Mouse (Mus musculus) heart, adult 8-10 months (tissue): ENCODE results near the gene Lyg2. TPM values are rescaled to one million over a fixed set of nuclear protein-coding genes. Genes with fewer than 3 reads are reported as not detected.

ENCODE experiments used
- DNase-seq: peaks from one replicate; pipeline ENCODE4 v3.0.0; 2022; ENCODE audit warnings: low spot score
- total RNA-seq, 4 experiments: library from RNA; stranded (reverse); gene quantifications; 2 replicates each; pipeline ENCODE4 v1.2.4; 2022

Gene Lyg2
- total RNA-seq, 4 experiments from 2014 or later: not detected

DNA sequence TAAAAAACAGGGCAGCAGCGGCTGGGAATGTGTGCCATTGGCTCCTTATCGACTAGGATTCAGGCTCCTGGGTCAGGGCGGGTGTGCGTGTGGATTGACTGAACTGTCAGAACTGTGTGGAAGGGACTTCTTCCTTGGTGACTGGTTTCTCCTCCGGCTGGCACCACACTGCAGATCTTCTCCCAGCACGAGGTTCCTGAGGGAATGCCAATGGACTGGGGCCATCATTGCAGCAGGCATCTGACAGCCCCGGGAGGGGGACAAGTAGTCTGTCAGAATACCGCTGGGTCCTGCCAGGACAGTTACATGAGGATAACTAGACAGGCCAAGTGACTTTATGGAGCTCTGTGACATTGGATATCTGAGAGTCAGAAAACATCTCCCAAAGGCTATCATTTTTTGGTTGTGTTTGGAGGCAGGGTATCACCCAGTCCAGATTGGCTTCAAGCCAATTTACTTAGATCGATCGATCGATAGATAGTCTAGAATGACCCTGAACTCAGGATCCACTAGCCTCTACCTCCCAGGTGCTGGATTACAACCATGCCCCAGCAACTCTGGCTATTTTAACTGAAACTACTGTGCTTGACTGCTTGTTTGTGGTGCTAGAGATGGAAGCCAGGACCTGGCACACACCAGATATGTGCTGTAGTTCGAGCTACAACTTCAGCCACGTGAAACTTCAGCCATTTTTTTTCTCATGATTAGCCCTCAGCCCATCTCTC lies 38.4 kb downstream of the Lyg2 start:
- DNase-seq: no peak

DNA sequence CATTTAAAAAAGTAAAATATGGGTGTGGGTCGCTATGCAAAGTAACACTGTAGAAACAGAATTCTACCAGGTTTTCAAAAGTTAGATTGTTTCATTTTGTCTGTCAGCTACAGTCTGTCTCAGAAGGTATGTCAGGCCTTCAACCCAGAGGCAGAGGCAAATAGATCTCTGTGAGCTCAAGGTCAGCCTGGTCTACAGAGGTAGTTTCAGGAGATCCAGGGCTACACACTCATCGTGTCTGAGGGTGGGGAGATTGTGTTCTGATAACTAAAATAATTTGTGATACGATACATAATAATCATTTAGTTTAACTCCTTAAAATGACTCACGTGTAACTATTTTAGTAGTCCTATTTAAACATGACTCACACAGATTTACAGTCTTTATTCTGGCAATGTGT lies 43.1 kb downstream of the Lyg2 start:
- DNase-seq: no peak

DNA sequence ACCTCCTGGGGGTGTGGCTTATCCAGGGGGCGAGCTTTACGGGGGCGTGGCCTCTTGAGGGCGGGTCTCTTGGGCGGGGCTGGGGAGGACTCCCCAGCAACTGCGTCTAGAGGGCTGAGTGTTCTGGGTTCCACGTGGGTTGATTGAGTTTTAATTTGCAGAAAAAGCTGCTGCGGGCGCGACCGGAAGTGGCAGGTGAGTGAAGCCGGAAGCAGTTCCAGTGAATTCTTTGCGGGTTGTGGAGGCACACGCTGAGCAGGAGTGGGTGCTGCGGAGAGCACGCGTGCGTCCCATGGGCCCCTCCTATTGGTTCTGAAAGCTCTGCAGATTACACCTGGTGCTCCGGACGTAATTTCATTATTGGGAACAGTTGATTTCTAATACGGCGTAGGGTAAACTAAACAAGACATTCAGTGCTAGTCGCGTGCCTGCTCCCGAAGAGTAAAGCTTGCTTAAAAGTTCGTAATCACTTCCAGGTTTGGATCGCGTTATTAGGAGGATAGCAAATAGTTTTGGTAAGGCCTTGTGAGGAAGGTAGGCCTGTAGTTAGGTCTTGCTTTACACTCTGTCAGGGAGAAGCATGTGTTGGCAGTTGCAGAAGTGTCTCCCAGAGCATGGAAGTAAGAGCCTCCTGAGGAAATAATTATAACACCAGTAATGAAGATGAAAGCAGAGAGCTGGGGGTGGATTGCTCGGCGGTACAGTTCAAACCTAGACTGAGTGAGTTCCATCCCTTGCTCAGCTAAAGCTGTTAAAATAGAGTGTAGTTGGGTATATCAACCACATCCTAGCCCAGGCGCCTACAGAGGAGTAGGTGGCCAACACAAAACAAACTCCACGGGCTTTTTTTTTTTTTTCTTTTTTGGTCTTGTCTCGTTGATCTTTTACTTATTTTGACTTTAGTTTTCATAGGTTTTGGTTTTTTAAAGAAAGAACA lies 43.9 kb downstream of the Lyg2 start:
- peak; percentile 72 for DNase-seq

DNA sequence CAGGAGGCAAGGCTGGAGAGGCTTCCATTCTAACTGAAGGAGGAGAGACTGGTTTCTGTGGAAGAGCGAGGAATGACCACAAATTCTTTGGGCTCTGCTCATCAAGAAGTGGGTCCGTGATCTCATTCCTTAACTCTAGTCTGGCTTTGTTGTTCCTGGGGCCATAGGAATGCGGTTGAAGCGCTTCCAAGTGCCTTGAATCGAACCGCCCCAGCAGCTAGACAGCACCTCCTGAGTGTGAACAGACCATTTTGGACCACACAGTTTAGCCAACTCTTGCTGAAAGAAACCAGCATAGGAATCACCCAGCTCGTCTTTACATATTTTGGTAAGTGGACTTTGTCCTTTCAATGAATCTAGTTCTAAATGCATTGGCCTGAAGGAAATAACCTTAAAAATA lies 44.6 kb downstream of the Lyg2 start, which contains the start of gene Lipt1:
Gene Lipt1 (plus strand): TSS at position 35 of the 400 bp plus-strand sequence.
- DNase-seq: no peak

DNA sequence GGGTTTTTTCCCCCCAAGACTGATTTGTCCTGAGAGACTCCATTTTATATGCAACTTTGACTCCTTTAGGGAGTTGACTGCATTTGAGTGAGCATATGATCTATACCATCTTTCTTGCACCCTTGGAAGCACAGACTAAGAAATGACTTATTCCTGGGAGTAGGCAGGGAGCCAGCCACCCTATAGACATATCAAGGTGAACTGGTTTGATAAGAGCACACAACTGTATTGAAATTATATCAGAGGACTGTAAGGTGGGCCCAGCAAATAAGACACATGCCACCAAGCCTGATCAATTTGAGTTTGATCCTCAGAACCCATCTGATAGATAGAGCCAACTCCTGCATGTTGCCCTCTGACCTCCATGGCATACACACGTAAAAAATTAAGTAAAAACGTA lies 46.9 kb downstream of the Lyg2 start:
- no peak for DNase-seq

DNA sequence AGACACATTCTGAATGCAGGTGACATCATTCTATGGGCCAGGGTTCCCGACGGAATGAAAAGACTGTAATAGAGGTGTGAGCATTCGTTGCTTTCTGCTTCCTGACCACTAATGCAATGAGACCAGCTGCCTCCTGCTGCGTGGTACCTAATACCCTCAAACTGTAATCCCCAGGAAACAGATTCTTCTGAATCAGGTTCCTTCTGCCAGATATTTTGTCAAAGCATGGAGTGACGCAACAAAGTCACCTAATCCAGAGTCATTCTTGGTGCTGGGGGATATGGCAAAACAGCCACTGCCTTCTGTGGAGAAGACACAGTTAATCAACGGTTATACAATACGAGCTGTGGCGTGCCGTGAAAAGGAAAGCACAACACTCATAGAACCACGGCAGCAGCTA lies 47.7 kb downstream of the Lyg2 start:
- no peak for DNase-seq

DNA sequence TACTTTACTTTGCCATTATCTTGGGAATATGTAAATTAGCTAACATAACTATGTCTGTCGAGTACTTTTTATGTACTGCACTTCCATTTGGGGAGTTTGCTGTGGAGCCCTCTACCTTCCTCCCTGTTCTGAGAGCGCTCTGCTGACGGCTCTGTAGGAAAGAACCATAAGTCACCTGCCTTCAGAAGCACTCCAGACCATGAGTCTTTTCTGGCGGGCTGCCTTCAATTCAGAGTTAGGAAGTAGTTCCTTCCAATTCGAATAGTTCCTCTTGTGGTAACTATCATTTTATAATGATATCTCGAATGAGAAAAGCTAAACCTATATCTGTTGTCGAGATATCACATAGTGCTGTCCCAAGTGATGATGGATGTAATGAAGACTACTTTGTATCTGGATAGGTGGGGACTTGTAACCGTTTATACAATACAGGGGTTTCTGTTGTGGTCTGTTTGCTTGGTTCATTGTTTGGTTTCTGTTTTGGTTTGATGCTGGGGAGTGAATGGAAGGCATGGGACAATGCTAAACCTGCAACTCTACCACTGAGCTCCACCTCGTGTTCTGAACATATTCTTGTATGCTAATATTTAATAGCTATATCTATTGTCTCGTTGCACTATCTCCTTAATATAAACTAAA lies 48.5 kb downstream of the Lyg2 start:
- no peak for DNase-seq

DNA sequence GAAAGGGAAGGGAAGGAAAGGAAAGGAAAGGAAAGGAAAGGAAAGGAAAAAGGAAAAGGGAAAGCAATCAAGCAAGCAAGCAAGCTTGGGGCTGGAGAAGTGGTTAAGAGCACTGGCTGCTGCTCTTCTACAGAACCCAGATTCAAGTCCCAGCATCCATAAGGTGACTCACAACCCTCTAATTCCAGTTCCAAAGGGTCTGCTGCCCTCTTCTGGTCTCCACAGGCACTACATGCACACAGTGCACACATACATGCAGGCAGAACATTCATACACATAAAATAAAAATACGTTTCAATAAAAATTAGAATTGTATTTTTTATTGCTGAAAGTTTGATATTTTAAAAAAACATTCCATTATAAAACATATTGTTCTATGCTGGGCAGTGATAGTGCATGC lies 49.2 kb downstream of the Lyg2 start:
- no peak for DNase-seq

DNA sequence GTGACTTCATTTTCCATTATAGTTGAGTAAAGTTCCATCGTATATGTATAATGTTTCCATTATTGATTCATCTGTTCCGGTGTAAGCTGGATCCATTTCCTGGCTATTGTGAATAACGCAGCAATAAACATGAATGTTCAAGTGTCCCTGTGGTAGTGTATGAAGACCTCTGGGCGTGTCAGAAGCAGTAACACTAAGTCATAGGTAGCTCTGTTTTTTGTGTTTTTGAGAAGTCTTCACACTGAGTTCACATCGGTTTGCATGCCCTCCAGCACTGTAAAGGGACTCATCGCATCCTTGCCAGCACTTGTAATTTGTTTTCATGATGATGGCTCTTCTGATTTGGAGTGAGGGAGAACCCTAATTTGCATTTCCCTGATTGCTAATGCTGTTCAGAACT lies 50.0 kb downstream of the Lyg2 start, which contains the start of gene Tsga10:
Gene Tsga10 (minus strand): TSS at position 144 of the 400 bp plus-strand sequence.
- DNase-seq: no peak

DNA sequence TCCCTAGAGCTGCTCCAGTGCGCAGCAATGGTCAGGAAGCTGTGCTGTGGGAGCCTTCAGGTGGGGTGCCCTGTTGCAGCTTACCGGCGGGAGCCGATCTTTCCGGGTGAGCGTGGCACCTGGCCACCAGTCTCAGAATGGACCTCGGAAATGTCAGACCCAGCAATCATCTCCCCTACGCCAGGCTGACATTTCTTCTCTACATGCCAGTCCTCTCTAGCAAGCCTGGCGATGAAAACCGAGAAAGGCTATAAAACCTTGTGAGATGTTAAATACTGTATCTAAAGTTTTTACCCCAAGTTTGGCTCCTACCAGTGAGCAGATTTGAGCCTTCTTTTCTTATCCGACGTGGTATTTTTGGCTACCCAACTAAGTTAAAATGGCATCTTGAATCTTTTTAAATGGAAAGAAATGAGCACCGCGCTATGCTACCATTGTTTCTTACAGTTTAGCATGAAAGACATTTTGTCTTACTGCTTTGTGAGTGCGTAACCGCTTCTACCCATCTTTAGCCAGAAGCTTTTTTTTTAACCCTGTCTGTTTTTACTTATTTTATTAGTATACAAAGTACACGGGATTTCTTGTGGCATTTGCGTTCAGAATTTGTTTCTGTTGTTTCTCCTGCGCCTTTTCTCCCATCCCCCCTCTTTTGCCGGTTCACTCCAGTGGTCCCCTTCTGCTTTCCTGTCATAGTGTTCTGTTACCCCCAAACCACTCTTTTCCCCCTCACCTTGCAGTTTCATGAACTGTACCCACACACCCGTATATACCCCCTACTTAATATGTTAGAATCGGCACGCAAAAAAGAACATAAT lies 50.7 kb downstream of the Lyg2 start:
- DNase-seq: no peak

DNA sequence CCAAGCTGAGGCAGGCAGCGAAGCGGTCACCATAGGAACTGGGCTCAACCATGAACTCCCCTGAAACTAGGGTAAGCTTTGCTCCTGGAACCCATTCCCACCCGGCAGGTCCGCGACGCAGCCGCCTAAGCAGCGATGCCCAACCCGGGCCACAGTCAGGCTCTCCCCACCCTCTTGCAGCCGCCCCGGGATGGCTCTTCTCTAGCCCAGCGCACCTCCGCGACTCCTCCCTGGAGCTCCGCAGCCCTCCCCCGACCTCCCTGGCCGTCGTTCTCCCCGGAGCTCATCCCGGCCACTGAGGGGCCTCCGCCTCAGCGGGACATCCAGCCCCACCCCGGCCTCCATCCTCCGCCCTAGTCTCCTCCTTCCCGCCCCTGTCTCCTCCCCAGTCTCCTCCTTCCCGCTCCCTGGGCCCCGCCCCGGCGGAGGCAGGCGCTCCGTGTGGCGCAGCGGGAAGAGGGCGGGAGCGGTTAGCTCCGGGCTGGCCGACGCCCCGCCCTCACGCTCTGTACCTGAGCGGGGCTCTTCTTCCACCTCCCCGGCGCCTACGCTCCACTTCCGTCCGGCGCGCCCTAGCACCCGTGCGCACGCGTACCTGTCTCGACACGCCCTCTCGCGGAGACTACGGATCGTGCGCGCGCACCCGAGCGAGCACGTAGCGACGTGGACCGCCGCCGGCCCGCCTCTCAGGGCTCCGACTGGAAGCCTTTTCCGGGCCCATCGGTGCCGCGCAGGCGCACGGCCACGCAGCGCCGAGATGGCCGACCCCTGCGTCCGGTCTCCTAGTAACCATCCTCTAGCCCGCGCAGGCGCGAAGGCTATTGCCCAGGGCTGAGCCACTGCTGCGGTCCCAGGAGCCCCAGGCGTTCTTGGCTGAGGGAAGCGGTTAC lies 51.5 kb downstream of the Lyg2 start:
- DNase-seq: peak; percentile 98

Other genes with a start within 250 kb of the Lyg2 start
- gene 2010300C02Rik, start 196.4 kb downstream of the Lyg2 start, total RNA-seq: 1 to 10 TPM; 1.1 to 3.0 (median 2.0) TPM
- 1 to 10 TPM; 3.7 to 4.3 (median 4.0) TPM for gene Tsga10, start 50.1 kb downstream of the Lyg2 start, total RNA-seq
- 10 to 100 TPM; 12.8 to 16.5 (median 13.7) TPM for gene Lipt1, start 44.8 kb downstream of the Lyg2 start, total RNA-seq
- 1 to 10 TPM; 2.9 to 4.1 (median 3.5) TPM for gene Mitd1, start 26.1 kb downstream of the Lyg2 start, total RNA-seq
- gene Mrpl30, start 26.0 kb downstream of the Lyg2 start, total RNA-seq: 100 to 1,000 TPM; 398 to 451 (median 428) TPM
- not detected for gene Lyg1, start 41.3 kb upstream of the Lyg2 start, total RNA-seq
- gene Txndc9, start 81.4 kb upstream of the Lyg2 start, total RNA-seq: 10 to 100 TPM; 54.6 to 63.0 (median 59.3) TPM
- gene Eif5b, start 81.5 kb upstream of the Lyg2 start, total RNA-seq: 10 to 100 TPM; 51.0 to 57.4 (median 54.5) TPM
- gene Rev1, start 213.3 kb upstream of the Lyg2 start, total RNA-seq: 10 to 100 TPM; 14.0 to 18.1 (median 16.8) TPM